Mouse (Mus musculus) heart, embryonic 13.5 days (tissue): ENCODE data around the gene Ephb4. TPM values are rescaled to one million over a fixed set of nuclear protein-coding genes. Genes with fewer than 3 reads are reported as not detected.

ENCODE experiments used
- ATAC-seq: fragments of 200-750 bp; cut with Nextera tagmentation; 2 replicates; pipeline ENCODE4 v1.8.0; 2017; ENCODE audit warnings: moderate TSS enrichment; ENCODE audit not compliant: insufficient number of reproducible peaks, low FRiP score, low TSS enrichment; ENCODE audit errors: extremely low read depth
- H3K27ac ChIP-seq: fragments of 300-500 bp; sonication (generic); replicated peaks from 2 replicates; pipeline ENCODE4 v1.5.1; 2015; ENCODE audit warnings: moderate library complexity, mild to moderate bottlenecking, inconsistent platforms
- H3K27me3 ChIP-seq: fragments of 300-500 bp; sonication (generic); replicated peaks from 2 replicates; pipeline ENCODE4 v1.6.1; 2015; ENCODE audit warnings: mild to moderate bottlenecking, inconsistent platforms
- H3K36me3 ChIP-seq: fragments of 300-500 bp; sonication (generic); 2 replicates; pipeline ENCODE4 v1.6.1; 2015; ENCODE audit warnings: mild to moderate bottlenecking, inconsistent platforms
- H3K4me1 ChIP-seq: fragments of 300-500 bp; sonication (generic); 2 replicates; pipeline ENCODE4 v1.6.1; 2015; ENCODE audit warnings: inconsistent platforms
- H3K4me2 ChIP-seq: fragments of 300-500 bp; sonication (generic); 2 replicates; pipeline ENCODE4 v1.6.1; 2015; ENCODE audit warnings: inconsistent platforms, mild to moderate bottlenecking, moderate library complexity
- H3K4me3 ChIP-seq: fragments of 300-500 bp; sonication (generic); 2 replicates; pipeline ENCODE4 v1.5.1; 2015; ENCODE audit warnings: moderate library complexity, mild to moderate bottlenecking, inconsistent platforms
- H3K9ac ChIP-seq: fragments of 300-500 bp; sonication (generic); 2 replicates; pipeline ENCODE4 v1.6.1; 2015; ENCODE audit warnings: inconsistent platforms, mild to moderate bottlenecking, moderate library complexity
- H3K9me3 ChIP-seq: fragments of 300-500 bp; sonication (generic); 2 replicates; pipeline ENCODE4 v1.6.1; 2016; ENCODE audit warnings: inconsistent platforms
- WGBS: fragments of 180-500 bp; shearing (Covaris S2); methylation state at CpG from one replicate; pipeline ENCODE4 v1.1.7; 2015; ENCODE audit warnings: mixed read lengths; 5-methylcytosine and 5-hydroxymethylcytosine counted together
- polyA plus RNA-seq: library from polyadenylated mRNA; unstranded; fragments of >200 nt; fragmentation: Nextera tagmentation; extraction: Ambion mirVana; gene quantifications from 2 replicates; pipeline ENCODE4 v1.2.1, GENCODE M21; 2015

The Ephb4 gene
- polyA plus RNA-seq, 1 experiment from 2014 or later: 37.6 TPM

DNA sequence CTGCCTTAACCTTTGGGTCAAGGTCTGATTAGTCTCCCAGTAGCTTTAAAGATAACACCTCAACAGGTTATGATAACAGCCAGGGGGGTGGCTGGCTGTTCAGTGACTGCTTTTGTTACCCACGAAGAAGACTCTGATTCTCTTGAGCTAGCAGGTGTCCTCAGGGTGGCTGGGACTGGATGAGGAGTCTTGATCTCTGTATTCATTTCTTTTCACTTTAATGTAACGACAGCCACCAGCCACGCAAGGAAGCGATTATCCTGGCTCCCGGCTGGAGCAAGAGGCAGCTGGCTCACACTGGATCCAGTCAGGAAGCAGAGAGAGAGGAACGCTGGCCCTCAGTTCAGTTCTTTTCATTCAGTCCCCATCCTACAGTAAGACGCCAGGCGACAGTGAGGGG is 12.7 kb upstream of the Ephb4 start:
- Histone ChIP-seq H3K9ac (peak overlapping the region; percentile 52; the same call in 1 of the 2 replicates), H3K27me3 (no peaks in the 10 kb centered on the region), H3K36me3 (no peaks in the 10 kb centered on the region), H3K27ac (peak overlapping the region; percentile 32), H3K4me1 (peaks cover 32% of the 10 kb centered on the region), H3K9me3 (no peaks in the 10 kb centered on the region), H3K4me2 (no peak overlapping the region), H3K4me3 (no peak overlapping the region)
- ATAC-seq: no peak
- 31% methylated on average over 8 of the region's 8 CpGs for WGBS

DNA sequence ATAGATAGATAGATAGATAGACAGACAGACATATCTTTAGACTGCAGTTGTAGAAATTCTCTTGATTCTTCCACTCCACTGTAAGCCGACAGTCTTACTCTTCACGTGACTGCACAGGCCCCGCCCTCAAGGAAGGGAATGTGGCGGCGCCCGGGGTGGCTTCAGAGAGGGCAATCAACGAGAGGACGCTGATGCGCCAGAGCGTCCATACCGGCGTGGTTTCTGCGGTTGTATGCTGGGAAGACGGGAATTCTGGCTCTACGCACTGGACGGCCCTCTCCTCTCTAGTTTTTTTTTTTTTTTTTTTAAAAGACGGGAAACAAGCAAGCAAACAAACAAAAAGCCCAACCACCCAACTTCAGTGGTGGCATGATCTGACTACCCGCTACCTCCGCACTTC is 11.7 kb upstream of the Ephb4 start:
- Histone ChIP-seq H3K4me2 (peak overlapping the region; percentile 70), H3K27ac (peak overlapping the region; percentile 88), H3K4me1 (peaks cover 27% of the 10 kb centered on the region), H3K4me3 (peak overlapping the region; percentile 49), H3K27me3 (no peaks in the 10 kb centered on the region), H3K9me3 (no peaks in the 10 kb centered on the region), H3K9ac (peak overlapping the region; percentile 75), H3K36me3 (no peaks in the 10 kb centered on the region)
- WGBS: under 1% methylated on average over 19 of the region's 19 CpGs
- peak; percentile 59; the same call in 1 of the 2 replicates for ATAC-seq

DNA sequence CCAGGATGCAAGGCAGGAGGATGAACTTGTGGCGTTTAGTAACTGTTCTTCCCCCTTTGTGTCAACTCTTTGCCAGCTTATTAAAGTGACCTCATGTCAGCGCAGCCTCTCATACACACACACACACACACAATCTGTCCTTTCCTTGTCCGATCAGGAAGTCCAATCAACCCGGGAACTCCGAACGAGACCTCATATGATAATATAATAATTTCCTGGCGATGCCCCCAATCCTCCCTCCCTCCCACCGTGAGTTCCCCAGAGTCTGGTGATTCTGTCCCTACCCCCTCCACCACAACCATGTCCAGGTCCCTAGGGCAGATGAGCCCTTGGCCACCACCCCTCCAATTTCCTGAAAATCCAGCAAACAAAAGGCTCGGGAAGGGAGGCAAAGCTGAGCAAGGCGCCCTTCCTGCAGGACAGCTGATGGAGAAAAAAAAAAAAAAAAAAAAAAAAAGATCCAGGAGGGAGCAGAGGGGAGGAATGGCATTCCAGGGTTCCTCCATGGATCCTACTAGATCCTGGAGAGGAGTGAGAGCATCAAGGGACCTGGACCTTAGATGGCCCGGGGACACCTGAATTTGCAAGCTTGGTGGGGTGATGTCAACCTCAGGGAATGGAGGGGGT is 11.1 kb upstream of the Ephb4 start:
- H3K27me3 ChIP-seq: no peaks in the 10 kb centered on the region
- peak overlapping the region; percentile 88 for H3K27ac ChIP-seq
- peak overlapping the region; percentile 70 for H3K4me2 ChIP-seq
- WGBS: 3% methylated on average over 11 of the region's 11 CpGs
- peaks cover 27% of the 10 kb centered on the region for H3K4me1 ChIP-seq
- peak overlapping the region; percentile 49 for H3K4me3 ChIP-seq
- no peak for ATAC-seq
- peak overlapping the region; percentile 75 for H3K9ac ChIP-seq
- no peaks in the 10 kb centered on the region for H3K9me3 ChIP-seq
- H3K36me3 ChIP-seq: no peaks in the 10 kb centered on the region

GRCm38 (mm10) chr5:137339290-137339979 is 10.5 kb upstream of the Ephb4 start:
- Histone ChIP-seq H3K4me2 (peak overlapping the region; percentile 70), H3K27me3 (no peaks in the 10 kb centered on the region), H3K4me3 (peak overlapping the region; percentile 49), H3K4me1 (peaks cover 27% of the 10 kb centered on the region), H3K9ac (peak overlapping the region; percentile 75), H3K36me3 (no peaks in the 10 kb centered on the region), H3K27ac (peak overlapping the region; percentile 88), H3K9me3 (no peaks in the 10 kb centered on the region; the same call in 1 of the 2 replicates)
- ATAC-seq: no peak
- WGBS: 12% methylated on average over 22 of the region's 22 CpGs

DNA sequence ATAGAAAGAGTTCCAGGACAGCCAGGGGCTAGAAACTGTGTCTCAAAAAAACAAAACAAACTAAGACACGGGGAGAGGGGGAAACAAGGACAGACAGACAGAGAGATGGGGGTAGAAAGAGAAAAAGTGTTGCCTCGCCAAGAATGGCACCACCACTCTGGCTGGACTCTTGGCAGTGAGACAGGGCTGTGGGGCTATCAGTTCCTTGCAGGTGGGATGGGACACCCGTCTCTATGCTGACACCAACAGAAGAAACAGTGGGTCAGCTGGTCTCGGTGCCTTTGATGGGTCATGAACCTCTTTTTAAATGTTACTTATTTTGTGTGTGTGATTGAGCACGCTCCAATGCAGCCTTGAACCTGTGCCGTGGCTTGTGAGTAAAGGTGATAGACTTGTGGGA is 9.7 kb upstream of the Ephb4 start:
- WGBS: 60% methylated on average over 6 of the region's 6 CpGs
- Histone ChIP-seq H3K4me1 (peaks cover 27% of the 10 kb centered on the region), H3K9ac (peak overlapping the region; percentile 75; the same call in 1 of the 2 replicates), H3K4me3 (no peak overlapping the region), H3K27me3 (no peaks in the 10 kb centered on the region), H3K36me3 (no peaks in the 10 kb centered on the region), H3K9me3 (no peaks in the 10 kb centered on the region; the same call in 1 of the 2 replicates), H3K4me2 (peak overlapping the region; percentile 70; the same call in 1 of the 2 replicates), H3K27ac (peak overlapping the region; percentile 88)
- no peak for ATAC-seq

GRCm38 (mm10) chr5:137342407-137343012 is 7.4 kb upstream of the Ephb4 start:
- Histone ChIP-seq H3K36me3 (no peaks in the 10 kb centered on the region), H3K27ac (no peak overlapping the region), H3K9ac (no peak overlapping the region), H3K4me1 (peaks cover 39% of the 10 kb centered on the region), H3K27me3 (no peaks in the 10 kb centered on the region), H3K4me2 (no peak overlapping the region), H3K4me3 (no peak overlapping the region), H3K9me3 (no peaks in the 10 kb centered on the region; the same call in 1 of the 2 replicates)
- WGBS: 64% methylated on average over 7 of the region's 7 CpGs
- ATAC-seq: no peak

GRCm38 (mm10) chr5:137343412-137343811 is 6.5 kb upstream of the Ephb4 start:
- Histone ChIP-seq H3K27me3 (no peaks in the 10 kb centered on the region), H3K4me2 (no peak overlapping the region), H3K4me1 (peaks cover 43% of the 10 kb centered on the region), H3K9me3 (no peaks in the 10 kb centered on the region; the same call in 1 of the 2 replicates), H3K36me3 (no peaks in the 10 kb centered on the region), H3K27ac (no peak overlapping the region), H3K4me3 (no peak overlapping the region), H3K9ac (no peak overlapping the region)
- no peak for ATAC-seq
- WGBS: 82% methylated on average over 5 of the region's 5 CpGs

DNA sequence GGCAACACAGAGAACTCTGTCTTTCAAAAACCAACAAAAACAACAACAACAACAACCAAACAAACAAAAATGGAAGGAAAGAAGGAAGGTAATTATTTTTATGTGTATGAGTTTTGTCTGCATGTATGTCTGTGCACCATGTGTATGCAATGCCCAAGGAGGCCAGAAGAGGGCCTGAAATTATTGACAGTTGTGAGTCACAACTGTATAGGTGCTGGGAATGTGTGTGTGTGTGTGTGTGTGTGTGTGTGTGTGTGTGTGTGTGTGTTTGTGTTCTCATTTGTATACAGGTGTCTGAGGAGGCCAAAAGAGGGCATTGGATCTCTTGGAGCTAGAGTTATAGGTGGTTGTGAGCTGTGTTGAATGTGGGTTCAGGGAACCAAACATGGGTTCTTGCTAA is 6.0 kb upstream of the Ephb4 start:
- Histone ChIP-seq H3K4me3 (no peak overlapping the region), H3K27ac (no peak overlapping the region), H3K9ac (no peak overlapping the region), H3K9me3 (no peaks in the 10 kb centered on the region; the same call in 1 of the 2 replicates), H3K4me1 (peaks cover 46% of the 10 kb centered on the region), H3K36me3 (no peaks in the 10 kb centered on the region), H3K27me3 (no peaks in the 10 kb centered on the region), H3K4me2 (no peak overlapping the region)
- no peak for ATAC-seq

GRCm38 (mm10) chr5:137345821-137346220 is 4.1 kb upstream of the Ephb4 start:
- peak overlapping the region; percentile 10; the same call in 1 of the 2 replicates for H3K4me3 ChIP-seq
- no peaks in the 10 kb centered on the region; the same call in 1 of the 2 replicates for H3K9me3 ChIP-seq
- H3K4me2 ChIP-seq: peak overlapping the region; percentile 50
- ATAC-seq: no peak
- H3K9ac ChIP-seq: peak overlapping the region; percentile 63
- no peaks in the 10 kb centered on the region for H3K36me3 ChIP-seq
- 19% methylated on average over 9 of the region's 9 CpGs for WGBS
- H3K4me1 ChIP-seq: peaks cover 36% of the 10 kb centered on the region
- H3K27me3 ChIP-seq: no peaks in the 10 kb centered on the region
- H3K27ac ChIP-seq: peak overlapping the region; percentile 98

- peak overlapping the region; percentile 50 for H3K4me2 ChIP-seq
- H3K27me3 ChIP-seq: no peaks in the 10 kb centered on the region
- H3K9ac ChIP-seq: peak overlapping the region; percentile 63
- no peaks in the 10 kb centered on the region for H3K36me3 ChIP-seq
- no peak overlapping the region for H3K4me3 ChIP-seq
- H3K9me3 ChIP-seq: no peaks in the 10 kb centered on the region; the same call in 1 of the 2 replicates
- peak overlapping the region; percentile 98 for H3K27ac ChIP-seq
- H3K4me1 ChIP-seq: peaks cover 38% of the 10 kb centered on the region
- 50% methylated on average over 1 of the region's 1 CpGs for WGBS
- no peak for ATAC-seq
Observed at GRCm38 (mm10) chr5:137346388-137346787, 3.5 kb upstream of the Ephb4 start.

GRCm38 (mm10) chr5:137346983-137347382 is 2.9 kb upstream of the Ephb4 start:
- H3K9ac ChIP-seq: 0 out of 2 replicates have a peak overlapping the region, but pooled peaks have one; percentile 24
- H3K4me1 ChIP-seq: peaks cover 44% of the 10 kb centered on the region
- H3K36me3 ChIP-seq: no peaks in the 10 kb centered on the region
- no peak overlapping the region for H3K4me3 ChIP-seq
- 75% methylated on average over 4 of the region's 4 CpGs for WGBS
- ATAC-seq: no peak
- no peak overlapping the region for H3K4me2 ChIP-seq
- H3K27me3 ChIP-seq: no peaks in the 10 kb centered on the region
- no peaks in the 10 kb centered on the region; the same call in 1 of the 2 replicates for H3K9me3 ChIP-seq
- peak overlapping the region; percentile 98 for H3K27ac ChIP-seq
